ENCODE assay signal across 8 mouse cellular contexts in the genomic region with DNA sequence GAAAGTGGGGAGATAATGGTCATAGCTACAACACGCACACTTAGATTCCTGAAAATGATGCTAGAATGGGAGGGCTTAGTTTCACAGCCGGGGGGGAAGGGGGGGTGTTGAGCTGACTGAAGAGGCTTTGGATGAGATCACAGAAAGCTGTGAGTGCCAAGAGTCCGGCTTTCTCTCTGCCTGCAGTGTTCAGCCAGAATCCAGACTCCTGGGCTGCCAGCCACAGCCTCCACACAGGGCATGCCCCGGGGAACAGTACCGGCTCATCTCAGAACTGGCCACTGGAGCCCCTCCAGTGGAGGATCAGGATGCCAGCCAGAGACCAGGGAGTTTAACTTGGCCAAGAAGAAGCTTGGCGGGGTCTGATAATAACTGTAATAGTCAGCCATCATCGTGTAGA.
DNase-seq lines count a peak whose midpoint lies in the region; ATAC-seq and TF ChIP-seq lines count a peak whose summit lies in the region.

No protein-coding gene starts in this region.

- H3K36me3 ChIP-seq in limb, embryonic 14.5 days (ENCODE audit: control insufficient read depth, insufficient read depth, low read length), result no peaks in the 10 kb centered on the region
- no peaks in the 10 kb centered on the region for H3K36me3 ChIP-seq in liver, postnatal 0 days (replicated peaks; ENCODE audit: insufficient read depth, low read length)

- no peaks in the 10 kb centered on the region for H3K9me3 ChIP-seq in limb, embryonic 14.5 days (ENCODE audit: control insufficient read depth, low read length)
- H3K9me3 ChIP-seq in liver, postnatal 0 days (ENCODE audit: low read length), result no peaks in the 10 kb centered on the region

- DNase-seq in ovary, adult 18-20 months (ENCODE audit: low spot score), result peak; percentile 60
- DNase-seq in ovary, postnatal 10 days (ENCODE audit: low spot score), result no peak
- peak; percentile 90 to 91 for DNase-seq in heart, postnatal 10 days
- peak; percentile 82 for DNase-seq in limb, embryonic 14.5 days (ENCODE audit: low spot score)
- peak; percentile 49 to 54 for DNase-seq in right cerebral cortex, postnatal 36 days (ENCODE audit: low spot score in 2 of 2)
- no peak for DNase-seq in liver, postnatal 0 days

- no peak for TF ChIP-seq CTCF in embryonic fibroblast, embryonic 13.5 days (IDR thresholded peaks at IDR 0.05; ENCODE audit: borderline replicate concordance, insufficient read depth, low read length)
- TF ChIP-seq CTCF in liver, postnatal 0 days (IDR thresholded peaks at IDR 0.05; ENCODE audit: low read depth), result no peak

- 62% methylated on average over 7 of the region's 7 CpGs for WGBS in limb, embryonic 14.5 days
- WGBS in liver, postnatal 0 days (ENCODE audit: insufficient replicate concordance), result 72% methylated on average over 7 of the region's 7 CpGs

- no peak for TF ChIP-seq POLR2A in embryonic fibroblast, embryonic 13.5 days (IDR thresholded peaks at IDR 0.05; ENCODE audit: low read depth, low read length)
- no peak for TF ChIP-seq POLR2A in limb, embryonic 14.5 days (IDR thresholded peaks at IDR 0.05; ENCODE audit: borderline replicate concordance, extremely low read depth, insufficient read depth, insufficient read length)

- no peak overlapping the region for H3K4me3 ChIP-seq in embryonic fibroblast, embryonic 13.5 days (ENCODE audit: insufficient read depth, low read length)
- no peak overlapping the region for H3K4me3 ChIP-seq in limb, embryonic 14.5 days (replicated peaks; ENCODE audit: low read length)
- H3K4me3 ChIP-seq in liver, postnatal 0 days (ENCODE audit: low read depth, low read length), result no peak overlapping the region

- no peak for TF ChIP-seq EP300 in liver, postnatal 0 days (IDR thresholded peaks at IDR 0.05; ENCODE audit: low read depth)

- H3K4me1 ChIP-seq in embryonic fibroblast, embryonic 13.5 days (ENCODE audit: control insufficient read depth, insufficient read depth, low read length), result peaks cover 20% of the 10 kb centered on the region
- H3K4me1 ChIP-seq in limb, embryonic 14.5 days (ENCODE audit: control insufficient read depth, insufficient read depth, low read length), result peaks cover 28% of the 10 kb centered on the region
- peaks cover 17% of the 10 kb centered on the region for H3K4me1 ChIP-seq in liver, postnatal 0 days (ENCODE audit: insufficient read depth)

- H3K27me3 ChIP-seq in limb, embryonic 14.5 days (ENCODE audit: control insufficient read depth, insufficient read depth, low read length), result no peaks in the 10 kb centered on the region
- H3K27me3 ChIP-seq in liver, postnatal 0 days (ENCODE audit: insufficient read depth, low read length), result no peaks in the 10 kb centered on the region

- 0 out of 2 replicates have a peak overlapping the region, but pooled peaks have one; percentile 7 for H3K4me2 ChIP-seq in limb, embryonic 14.5 days (replicated peaks; ENCODE audit: low read depth, low read length, severe bottlenecking)
- H3K4me2 ChIP-seq in liver, postnatal 0 days (ENCODE audit: low read depth, low read length), result no peak overlapping the region

- ATAC-seq in limb, embryonic 14.5 days (ENCODE audit: low FRiP score, low read depth), result peak; percentile 58
- ATAC-seq in liver, postnatal 0 days, result no peak
- ATAC-seq in monocyte, adult 5-6 weeks (replicated peaks; ENCODE audit: insufficient number of reproducible peaks, low FRiP score, low TSS enrichment, poor library complexity, severe bottlenecking), result no peak

- peak overlapping the region; percentile 44 for H3K27ac ChIP-seq in embryonic fibroblast, embryonic 13.5 days (ENCODE audit: insufficient read depth, low read length)
- H3K27ac ChIP-seq in limb, embryonic 14.5 days (replicated peaks; ENCODE audit: low read depth, low read length), result peak overlapping the region; percentile 70
- H3K27ac ChIP-seq in liver, postnatal 0 days (ENCODE audit: low read depth), result no peak overlapping the region

- intact Hi-C loops in heart, postnatal 10 days (cut with DNase I), result loop anchor here (10.0 kb wide), 1 partner anchor 122 kb away; the partner anchor contains the start of genes Arf6 and Gm9887

- no peak overlapping the region for H3K9ac ChIP-seq in limb, embryonic 14.5 days (ENCODE audit: low read depth, low read length, severe bottlenecking)
- no peak overlapping the region for H3K9ac ChIP-seq in liver, postnatal 0 days (replicated peaks)

Comparison
In these comparisons a context has a peak if more than half of its experiments do, and no peak if none do; other contexts are left out.
1. DNase-seq: peak in ovary, adult 18-20 months (single experiment), heart, postnatal 10 days (2 of 2), limb, embryonic 14.5 days (single experiment) and right cerebral cortex, postnatal 36 days (2 of 2); none in ovary, postnatal 10 days (single experiment) and liver, postnatal 0 days (single experiment).